Mouse (Mus musculus) testis, adult 2 months (tissue): ENCODE data around the gene Hip1r.

Source experiments
- CTCF ChIP-seq: fragments of 200-500 bp; IDR thresholded peaks from 2 replicates; pipeline ENCODE4 v1.5.1; 2012; ENCODE audit warnings: low read depth, mild to moderate bottlenecking, inconsistent platforms, low read length, moderate library complexity; ENCODE audit not compliant: control insufficient read depth, insufficient read depth, insufficient replicate concordance
- POLR2A ChIP-seq: fragments of 200-500 bp; IDR thresholded peaks from 2 replicates; pipeline ENCODE4 v1.6.1; 2012; ENCODE audit warnings: low read depth, mild to moderate bottlenecking, inconsistent platforms, low read length, moderate library complexity; ENCODE audit not compliant: control insufficient read depth

DNA sequence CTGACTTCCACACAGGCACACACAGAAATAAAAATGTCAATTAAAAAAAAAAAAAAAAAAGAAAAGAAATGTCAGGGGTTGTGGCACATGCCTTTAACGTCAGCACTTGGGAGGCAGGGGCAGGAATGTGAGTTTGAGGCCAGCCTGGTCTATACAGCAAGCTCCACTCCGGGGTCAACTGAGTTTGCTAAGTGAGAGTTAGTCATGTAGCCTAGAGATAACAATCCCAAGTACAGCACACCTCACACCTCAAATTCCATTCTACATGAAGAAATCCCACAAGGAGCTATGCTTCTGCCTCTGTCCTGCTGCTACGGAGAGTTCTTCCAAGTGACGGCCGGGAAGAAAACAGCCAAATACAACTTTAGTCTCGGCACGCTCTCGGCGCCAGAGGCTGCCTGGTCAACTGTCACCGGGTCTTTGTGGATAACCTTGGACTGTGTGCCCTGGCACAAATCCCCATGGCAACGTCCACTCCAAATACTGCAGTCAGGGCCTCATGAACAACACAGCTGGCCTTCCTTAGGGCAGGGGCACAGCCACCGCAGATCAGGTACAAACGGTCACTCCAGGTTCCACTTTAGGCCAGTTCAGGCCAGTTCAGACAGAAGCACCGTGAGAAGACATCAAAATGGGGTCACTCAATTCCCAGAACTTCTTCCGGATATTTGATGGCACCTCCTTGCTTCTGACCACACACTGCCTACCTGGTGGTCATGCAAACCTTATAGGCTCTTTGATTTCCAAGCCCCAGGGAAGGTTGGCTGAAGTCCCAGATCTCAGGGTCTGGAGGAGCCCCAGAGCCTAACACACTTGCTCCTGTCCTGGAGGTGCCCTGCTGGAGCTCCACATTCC lies 52.4 kb downstream of the Hip1r start:
- TF ChIP-seq POLR2A (no peak), CTCF (no peak)
